Mouse (Mus musculus): ENCODE results near the gene Olfml1. TPM values are rescaled to one million over a fixed set of nuclear protein-coding genes. Genes with fewer than 3 reads are reported as not detected.

Olfml1 gene
- polyA plus RNA-seq, 1 experiment = 3.5 TPM

- no peak overlapping the region for H3K27ac ChIP-seq (ENCODE audit: insufficient read depth, low read length)
Measured at GRCm38 (mm10) chr7:107602505-107602904, 35.3 kb downstream of the Olfml1 start.

GRCm38 (mm10) chr7:107602913-107603312 is 35.7 kb downstream of the Olfml1 start:
- Histone ChIP-seq H3K4me3 (ENCODE audit: extremely low read depth, insufficient read depth, insufficient read length) (no peak overlapping the region), H3K36me3 (ENCODE audit: control insufficient read depth, insufficient read depth, low read length) (no peaks in the 10 kb centered on the region), H3K27me3 (ENCODE audit: control insufficient read depth, insufficient read depth, low read length) (no peaks in the 10 kb centered on the region), H3K4me1 (ENCODE audit: control insufficient read depth, insufficient read depth, insufficient read length) (no peaks in the 10 kb centered on the region), H3K27ac (ENCODE audit: insufficient read depth, low read length) (no peak overlapping the region)
- no peak for DNase-seq (ENCODE audit: low read depth in 1 of 2, low spot score in 2 of 2)
- WGBS = 76% methylated on average over 6 of the region's 6 CpGs
- TF ChIP-seq POLR2A (IDR thresholded peaks at IDR 0.05; ENCODE audit: low read depth, low read length) = no peak
- no peak for TF ChIP-seq CTCF (IDR thresholded peaks at IDR 0.05; ENCODE audit: extremely low read depth, insufficient read depth, insufficient read length, insufficient replicate concordance)

More at GRCm38 (mm10) chr7:107602505-107602904, 35.3 kb downstream of the Olfml1 start:
- H3K4me3 ChIP-seq (ENCODE audit: extremely low read depth, insufficient read depth, insufficient read length) = no peak overlapping the region
- H3K36me3 ChIP-seq (ENCODE audit: control insufficient read depth, insufficient read depth, low read length) = no peaks in the 10 kb centered on the region
- TF ChIP-seq POLR2A (IDR thresholded peaks at IDR 0.05; ENCODE audit: low read depth, low read length) (no peak), CTCF (IDR thresholded peaks at IDR 0.05; ENCODE audit: extremely low read depth, insufficient read depth, insufficient read length, insufficient replicate concordance) (no peak)
- 80% methylated on average over 4 of the region's 4 CpGs for WGBS
- no peaks in the 10 kb centered on the region for H3K4me1 ChIP-seq (ENCODE audit: control insufficient read depth, insufficient read depth, insufficient read length)
- DNase-seq (ENCODE audit: low read depth in 1 of 2, low spot score in 2 of 2) = no peak
- no peaks in the 10 kb centered on the region for H3K27me3 ChIP-seq (ENCODE audit: control insufficient read depth, insufficient read depth, low read length)

GRCm38 (mm10) chr7:107607766-107608165 is 40.5 kb downstream of the Olfml1 start:
- H3K27ac ChIP-seq (ENCODE audit: insufficient read depth, low read length) = no peak overlapping the region
- TF ChIP-seq POLR2A (IDR thresholded peaks at IDR 0.05; ENCODE audit: low read depth, low read length) = no peak
- no peak for TF ChIP-seq CTCF (IDR thresholded peaks at IDR 0.05; ENCODE audit: extremely low read depth, insufficient read depth, insufficient read length, insufficient replicate concordance)
- DNase-seq (ENCODE audit: low read depth in 1 of 2, low spot score in 2 of 2) = no peak
- no peak overlapping the region for H3K4me3 ChIP-seq (ENCODE audit: extremely low read depth, insufficient read depth, insufficient read length)
- H3K4me1 ChIP-seq (ENCODE audit: control insufficient read depth, insufficient read depth, insufficient read length) = peaks cover 7% of the 10 kb centered on the region
- H3K36me3 ChIP-seq (ENCODE audit: control insufficient read depth, insufficient read depth, low read length) = no peaks in the 10 kb centered on the region
- H3K27me3 ChIP-seq (ENCODE audit: control insufficient read depth, insufficient read depth, low read length) = no peaks in the 10 kb centered on the region
- whole genome bisulfite sequencing = 72% methylated on average over 1 of the region's 1 CpGs

GRCm38 (mm10) chr7:107609622-107610255 is 42.5 kb downstream of the Olfml1 start:
- Histone ChIP-seq H3K36me3 (ENCODE audit: control insufficient read depth, insufficient read depth, low read length) (no peaks in the 10 kb centered on the region), H3K4me1 (ENCODE audit: control insufficient read depth, insufficient read depth, insufficient read length) (peaks cover 7% of the 10 kb centered on the region), H3K27me3 (ENCODE audit: control insufficient read depth, insufficient read depth, low read length) (no peaks in the 10 kb centered on the region), H3K4me3 (ENCODE audit: extremely low read depth, insufficient read depth, insufficient read length) (no peak overlapping the region), H3K27ac (ENCODE audit: insufficient read depth, low read length) (peak overlapping the region; percentile 70)
- TF ChIP-seq CTCF (IDR thresholded peaks at IDR 0.05; ENCODE audit: extremely low read depth, insufficient read depth, insufficient read length, insufficient replicate concordance) = no peak
- TF ChIP-seq POLR2A (IDR thresholded peaks at IDR 0.05; ENCODE audit: low read depth, low read length) = no peak
- peak in 1 of 2 experiments; percentile 57 for DNase-seq (ENCODE audit: low read depth in 1 of 2, low spot score in 2 of 2)
- WGBS = 58% methylated on average over 2 of the region's 2 CpGs

- H3K27ac ChIP-seq (ENCODE audit: insufficient read depth, low read length) = no peak overlapping the region
- no peaks in the 10 kb centered on the region for H3K36me3 ChIP-seq (ENCODE audit: control insufficient read depth, insufficient read depth, low read length)
- 71% methylated on average over 5 of the region's 5 CpGs for WGBS
- H3K27me3 ChIP-seq (ENCODE audit: control insufficient read depth, insufficient read depth, low read length) = no peaks in the 10 kb centered on the region
- DNase-seq (ENCODE audit: low read depth in 1 of 2, low spot score in 2 of 2) = no peak
- TF ChIP-seq POLR2A (IDR thresholded peaks at IDR 0.05; ENCODE audit: low read depth, low read length) (no peak), CTCF (IDR thresholded peaks at IDR 0.05; ENCODE audit: extremely low read depth, insufficient read depth, insufficient read length, insufficient replicate concordance) (no peak)
- no peak overlapping the region for H3K4me3 ChIP-seq (ENCODE audit: extremely low read depth, insufficient read depth, insufficient read length)
- peaks cover 7% of the 10 kb centered on the region for H3K4me1 ChIP-seq (ENCODE audit: control insufficient read depth, insufficient read depth, insufficient read length)
Measured at GRCm38 (mm10) chr7:107610880-107611279, 43.6 kb downstream of the Olfml1 start.

GRCm38 (mm10) chr7:107618028-107618992 is 51.1 kb downstream of the Olfml1 start:
- WGBS = 45% methylated on average over 11 of the region's 11 CpGs
- TF ChIP-seq CTCF (IDR thresholded peaks at IDR 0.05; ENCODE audit: extremely low read depth, insufficient read depth, insufficient read length, insufficient replicate concordance) (no peak), POLR2A (IDR thresholded peaks at IDR 0.05; ENCODE audit: low read depth, low read length) (no peak)
- DNase-seq (ENCODE audit: low read depth in 1 of 2, low spot score in 2 of 2) = no peak
- Histone ChIP-seq H3K4me1 (ENCODE audit: control insufficient read depth, insufficient read depth, insufficient read length) (peaks cover 5% of the 10 kb centered on the region; the same call in 1 of the 2 replicates), H3K27me3 (ENCODE audit: control insufficient read depth, insufficient read depth, low read length) (no peaks in the 10 kb centered on the region), H3K36me3 (ENCODE audit: control insufficient read depth, insufficient read depth, low read length) (no peaks in the 10 kb centered on the region), H3K4me3 (ENCODE audit: extremely low read depth, insufficient read depth, insufficient read length) (no peak overlapping the region), H3K27ac (ENCODE audit: insufficient read depth, low read length) (no peak overlapping the region)
